Mouse (Mus musculus): ENCODE measurements at regions not wholly inside any gene's neighbourhood (a gene's known extent, or its start where the extent isn't known, plus 50 kb on each side); places are given as distances from the start of the nearest gene placed in this dataset.

DNA sequence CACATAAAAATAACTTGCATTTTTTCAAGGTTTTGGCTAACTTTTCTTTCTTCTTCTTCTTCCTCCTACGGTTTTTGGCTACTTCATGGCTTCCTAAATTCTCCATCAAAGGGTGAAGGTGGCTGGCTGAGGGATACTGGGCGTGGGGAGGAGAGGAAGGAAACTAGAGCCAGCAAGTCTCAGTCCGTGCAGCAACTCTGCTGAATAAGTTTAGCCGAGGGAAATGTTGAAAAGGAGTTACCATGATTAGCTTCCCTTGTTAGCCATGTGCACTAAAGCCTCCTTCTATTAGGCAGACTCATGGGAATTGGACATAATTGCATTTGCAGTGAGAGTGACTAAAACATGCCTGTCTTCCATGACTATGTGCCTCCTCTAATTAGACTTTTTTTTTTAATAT, 345.1 kb upstream of the Adamts9 start:
- Histone ChIP-seq H3K27ac (no peak overlapping the region), H3K27me3 (no peaks in the 10 kb centered on the region), H3K4me2 (replicated peaks) (no peak overlapping the region), H3K36me3 (no peaks in the 10 kb centered on the region), H3K9me3 (no peaks in the 10 kb centered on the region), H3K9ac (no peak overlapping the region), H3K4me1 (peaks cover 4% of the 10 kb centered on the region), H3K4me3 (no peak overlapping the region)
- no peak for ATAC-seq (ENCODE audit: insufficient number of reproducible peaks, insufficient read depth, low FRiP score, low TSS enrichment)
- WGBS: 49% methylated on average over 4 of the region's 4 CpGs

DNA sequence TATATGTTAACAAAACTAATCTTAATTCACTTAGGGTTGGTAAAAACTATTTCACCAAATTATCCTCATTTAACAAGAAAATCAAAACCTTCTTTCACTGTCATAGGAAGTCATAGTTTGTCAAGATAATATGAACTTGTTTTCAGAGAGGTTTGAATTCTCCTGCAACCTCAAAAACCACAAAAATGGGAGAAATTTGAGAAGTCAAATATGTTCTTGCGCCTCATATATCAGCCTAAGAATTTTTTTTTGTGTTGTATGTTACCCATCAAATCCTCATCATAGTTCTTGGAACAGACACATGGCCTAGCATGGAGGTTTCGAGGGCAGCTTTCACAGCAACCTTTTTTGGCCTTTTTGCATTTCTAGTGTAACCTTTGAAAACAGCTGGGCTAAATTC, 342.5 kb upstream of the Adamts9 start:
- H3K9me3 ChIP-seq: no peaks in the 10 kb centered on the region
- H3K9ac ChIP-seq: no peak overlapping the region
- H3K36me3 ChIP-seq: no peaks in the 10 kb centered on the region
- H3K4me1 ChIP-seq: peaks cover 4% of the 10 kb centered on the region
- ATAC-seq (ENCODE audit: insufficient number of reproducible peaks, insufficient read depth, low FRiP score, low TSS enrichment): no peak
- no peaks in the 10 kb centered on the region for H3K27me3 ChIP-seq
- WGBS: 49% methylated on average over 2 of the region's 2 CpGs
- no peak overlapping the region for H3K4me3 ChIP-seq
- H3K27ac ChIP-seq: no peak overlapping the region
- no peak overlapping the region for H3K4me2 ChIP-seq (replicated peaks)

DNA sequence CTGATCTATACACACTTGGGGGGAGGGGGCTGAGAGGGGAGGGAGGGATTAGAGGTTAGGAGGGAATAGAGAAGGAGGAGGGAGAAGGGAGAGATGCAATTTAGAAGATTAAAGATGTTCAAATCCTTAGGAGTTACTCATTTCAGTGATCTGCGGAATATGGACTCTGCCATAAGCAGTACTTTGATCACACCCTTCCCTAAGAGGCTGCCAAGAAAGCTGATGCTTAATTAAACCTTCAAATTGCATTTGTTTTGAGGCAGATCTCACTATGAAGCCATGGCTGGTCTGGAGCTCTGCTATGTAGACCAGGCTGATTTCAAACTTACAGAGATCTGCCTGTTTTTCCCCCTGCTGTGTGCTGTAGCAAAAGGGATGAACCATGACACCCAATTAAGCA, 338.2 kb upstream of the Adamts9 start:
- H3K27ac ChIP-seq: no peak overlapping the region
- WGBS: 74% methylated on average over 1 of the region's 1 CpGs
- ATAC-seq (ENCODE audit: insufficient number of reproducible peaks, insufficient read depth, low FRiP score, low TSS enrichment): no peak
- H3K9me3 ChIP-seq: no peaks in the 10 kb centered on the region
- H3K4me3 ChIP-seq: no peak overlapping the region
- no peaks in the 10 kb centered on the region for H3K27me3 ChIP-seq
- no peak overlapping the region for H3K9ac ChIP-seq
- H3K4me2 ChIP-seq (replicated peaks): no peak overlapping the region
- no peaks in the 10 kb centered on the region for H3K36me3 ChIP-seq
- H3K4me1 ChIP-seq: peaks cover 4% of the 10 kb centered on the region

DNA sequence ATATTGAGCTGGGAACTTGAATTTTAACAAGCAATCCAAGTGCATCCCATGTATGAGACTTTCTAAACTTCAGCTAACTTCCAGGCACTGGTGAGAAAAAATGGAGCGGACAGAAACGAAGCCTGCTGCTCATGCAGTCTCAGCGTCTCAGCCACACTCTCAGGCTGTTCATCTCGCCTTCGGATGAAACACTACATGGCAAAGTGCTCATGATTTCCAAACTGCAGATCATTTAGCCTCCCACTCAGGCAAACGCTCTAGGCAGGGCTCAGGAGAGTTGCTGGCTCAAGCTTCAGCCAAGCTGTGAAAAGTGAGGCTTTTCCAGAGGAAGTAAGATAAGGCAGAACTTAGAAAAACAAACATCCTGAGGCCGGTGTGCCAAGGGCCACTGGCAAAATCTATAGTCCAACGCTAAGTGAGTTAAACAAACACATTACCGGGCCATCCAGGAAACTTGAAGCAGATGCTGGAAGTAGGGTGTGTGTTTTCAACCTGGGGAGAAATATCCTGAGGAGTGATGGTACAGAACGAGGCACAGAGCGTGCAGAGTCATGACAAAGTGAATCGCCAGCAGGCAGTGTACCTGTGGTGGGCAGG, 330.7 kb upstream of the Adamts9 start:
- no peak for ATAC-seq (ENCODE audit: insufficient number of reproducible peaks, insufficient read depth, low FRiP score, low TSS enrichment)
- H3K9me3 ChIP-seq: no peaks in the 10 kb centered on the region
- H3K4me1 ChIP-seq: 0 out of 2 replicates have a peak, but pooled peaks cover 9% of the 10 kb centered on the region
- H3K4me2 ChIP-seq (replicated peaks): no peak overlapping the region
- H3K27me3 ChIP-seq: no peaks in the 10 kb centered on the region
- no peak overlapping the region for H3K4me3 ChIP-seq
- H3K9ac ChIP-seq: no peak overlapping the region
- no peaks in the 10 kb centered on the region for H3K36me3 ChIP-seq
- H3K27ac ChIP-seq: peak overlapping the region; percentile 24
- WGBS: 32% methylated on average over 12 of the region's 12 CpGs

DNA sequence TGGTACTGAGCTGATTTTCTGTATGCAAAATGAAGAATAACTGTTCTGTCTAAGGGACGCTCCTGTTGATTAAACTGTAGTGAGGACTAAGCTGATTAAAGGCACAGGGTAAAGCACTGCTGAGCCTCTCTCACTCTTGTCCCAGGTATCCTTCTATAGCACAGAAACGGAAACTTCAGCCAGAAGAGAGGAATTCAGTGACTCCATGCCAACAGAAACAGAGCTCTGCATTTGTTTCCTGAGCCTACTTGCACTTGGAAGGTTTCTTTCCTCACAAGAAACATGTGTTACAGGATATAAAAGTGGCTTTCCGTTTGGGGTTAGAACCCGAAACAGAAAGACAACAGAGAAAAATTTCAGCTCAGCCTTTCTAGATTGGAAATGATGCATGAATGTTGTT, 328.9 kb upstream of the Adamts9 start:
- no peaks in the 10 kb centered on the region for H3K27me3 ChIP-seq
- H3K4me1 ChIP-seq: 0 out of 2 replicates have a peak, but pooled peaks cover 9% of the 10 kb centered on the region
- no peaks in the 10 kb centered on the region for H3K9me3 ChIP-seq
- H3K4me2 ChIP-seq (replicated peaks): no peak overlapping the region
- 37% methylated on average over 4 of the region's 4 CpGs for WGBS
- no peaks in the 10 kb centered on the region for H3K36me3 ChIP-seq
- peak overlapping the region; percentile 56; the same call in 1 of the 2 replicates for H3K27ac ChIP-seq
- H3K9ac ChIP-seq: no peak overlapping the region
- no peak overlapping the region for H3K4me3 ChIP-seq
- ATAC-seq (ENCODE audit: insufficient number of reproducible peaks, insufficient read depth, low FRiP score, low TSS enrichment): no peak

DNA sequence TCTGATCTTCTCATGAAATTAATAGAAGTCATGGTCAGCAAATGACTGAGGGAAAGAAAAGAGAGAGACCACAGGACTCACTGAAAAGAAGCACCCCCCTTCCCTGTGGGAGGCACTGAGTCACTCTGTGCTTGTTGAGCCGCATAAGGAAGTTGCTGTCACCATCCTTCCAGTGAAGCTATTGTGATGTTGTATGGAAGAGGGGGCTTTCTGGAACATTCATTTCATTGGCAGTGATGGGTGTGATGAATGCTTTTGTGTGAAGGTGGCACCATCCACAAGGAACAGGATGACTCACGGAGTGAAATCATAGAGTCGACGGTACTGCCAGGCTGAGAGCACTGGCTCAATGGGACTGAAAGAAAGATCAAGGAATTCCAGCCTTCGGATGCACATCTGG, 323.5 kb upstream of the Adamts9 start:
- Histone ChIP-seq H3K9ac (no peak overlapping the region), H3K4me2 (replicated peaks) (no peak overlapping the region), H3K4me3 (no peak overlapping the region), H3K4me1 (no peaks in the 10 kb centered on the region), H3K27me3 (no peaks in the 10 kb centered on the region), H3K36me3 (no peaks in the 10 kb centered on the region), H3K27ac (no peak overlapping the region), H3K9me3 (no peaks in the 10 kb centered on the region)
- no peak for ATAC-seq (ENCODE audit: insufficient number of reproducible peaks, insufficient read depth, low FRiP score, low TSS enrichment)
- 83% methylated on average over 5 of the region's 5 CpGs for WGBS

DNA sequence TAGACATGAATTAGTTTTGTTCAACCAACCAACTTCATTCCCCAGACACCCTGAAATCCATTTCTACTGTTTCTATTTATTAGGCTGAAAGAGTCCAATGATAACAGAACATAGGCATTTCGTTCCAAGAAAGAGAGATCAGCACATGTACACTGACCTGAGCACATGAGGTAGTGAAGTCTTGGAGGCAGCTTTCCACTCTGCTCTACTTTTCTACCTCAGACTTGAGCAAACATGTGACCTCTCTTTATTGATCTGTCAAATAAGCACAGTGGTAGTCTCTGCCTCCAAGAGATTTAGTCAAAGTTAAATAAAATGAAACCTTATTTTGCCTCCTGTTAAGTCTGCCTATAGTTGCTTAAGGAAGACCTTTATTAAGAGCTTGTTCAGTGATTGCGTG, 321.9 kb upstream of the Adamts9 start:
- Histone ChIP-seq H3K27ac (no peak overlapping the region), H3K4me1 (no peaks in the 10 kb centered on the region), H3K9me3 (no peaks in the 10 kb centered on the region), H3K36me3 (no peaks in the 10 kb centered on the region), H3K9ac (no peak overlapping the region), H3K27me3 (no peaks in the 10 kb centered on the region), H3K4me3 (no peak overlapping the region), H3K4me2 (replicated peaks) (no peak overlapping the region)
- ATAC-seq (ENCODE audit: insufficient number of reproducible peaks, insufficient read depth, low FRiP score, low TSS enrichment): no peak
- WGBS: 90% methylated on average over 2 of the region's 2 CpGs

DNA sequence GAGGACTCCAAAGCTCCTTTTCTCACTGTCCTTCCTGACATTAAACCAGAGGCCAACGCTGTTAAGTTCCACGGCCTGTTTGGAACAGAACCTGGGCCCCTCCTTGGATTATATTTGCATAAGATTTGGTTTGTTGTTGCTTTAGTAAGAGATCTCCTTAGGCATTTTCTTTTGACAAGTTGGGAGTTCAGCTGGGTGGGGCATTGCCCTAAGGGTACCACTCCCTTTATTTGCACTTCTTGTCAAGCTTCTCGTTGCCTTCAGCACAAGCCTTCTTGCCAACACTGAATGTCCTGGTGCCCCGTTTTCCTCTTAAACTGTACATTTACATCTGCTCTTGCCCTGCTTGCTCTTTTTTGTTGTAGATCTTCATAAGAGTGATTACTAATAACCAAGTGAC, 317.5 kb upstream of the Adamts9 start:
- Histone ChIP-seq H3K4me2 (replicated peaks) (no peak overlapping the region), H3K36me3 (no peaks in the 10 kb centered on the region), H3K27me3 (no peaks in the 10 kb centered on the region), H3K4me1 (no peaks in the 10 kb centered on the region), H3K9ac (no peak overlapping the region), H3K4me3 (no peak overlapping the region), H3K9me3 (no peaks in the 10 kb centered on the region), H3K27ac (no peak overlapping the region)
- 78% methylated on average over 4 of the region's 4 CpGs for WGBS
- ATAC-seq (ENCODE audit: insufficient number of reproducible peaks, insufficient read depth, low FRiP score, low TSS enrichment): no peak

DNA sequence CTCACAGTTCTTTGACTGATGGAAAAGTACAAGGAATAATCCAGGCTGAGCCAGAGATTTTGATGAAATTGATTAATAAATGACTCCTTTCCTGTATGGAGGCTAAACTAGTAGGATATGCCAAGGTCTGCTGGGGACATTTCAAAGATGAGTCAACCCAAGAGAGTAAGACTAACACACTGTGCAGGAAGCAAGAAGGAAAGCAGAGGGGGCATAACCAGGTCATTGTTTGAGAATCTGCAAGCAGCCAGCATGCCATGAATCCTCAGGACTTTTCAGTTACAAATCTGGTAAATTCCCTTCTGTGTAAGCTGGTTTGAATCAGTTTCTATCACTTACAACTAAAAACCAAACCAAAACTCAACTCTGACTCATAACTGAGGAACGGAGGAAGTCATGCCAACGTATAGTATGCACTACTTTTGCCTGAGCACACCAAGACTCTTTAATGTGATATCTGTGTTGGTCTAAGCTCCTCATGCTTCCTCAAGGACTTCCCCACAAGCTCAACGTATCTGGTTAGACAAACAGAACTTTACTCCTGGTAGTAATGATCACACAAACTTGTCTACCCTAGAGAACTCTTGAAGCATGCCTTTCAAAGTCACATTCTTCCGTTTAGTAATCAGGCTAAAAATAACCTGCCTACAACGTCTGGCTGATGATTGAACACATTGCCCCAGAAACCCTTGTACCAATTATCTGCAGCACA, 314.0 kb upstream of the Adamts9 start:
- 64% methylated on average over 5 of the region's 5 CpGs for WGBS
- Histone ChIP-seq H3K4me2 (replicated peaks) (no peak overlapping the region), H3K4me3 (no peak overlapping the region), H3K9ac (no peak overlapping the region), H3K4me1 (no peaks in the 10 kb centered on the region), H3K27me3 (no peaks in the 10 kb centered on the region), H3K36me3 (no peaks in the 10 kb centered on the region), H3K27ac (no peak overlapping the region), H3K9me3 (no peaks in the 10 kb centered on the region)
- ATAC-seq (ENCODE audit: insufficient number of reproducible peaks, insufficient read depth, low FRiP score, low TSS enrichment): no peak

DNA sequence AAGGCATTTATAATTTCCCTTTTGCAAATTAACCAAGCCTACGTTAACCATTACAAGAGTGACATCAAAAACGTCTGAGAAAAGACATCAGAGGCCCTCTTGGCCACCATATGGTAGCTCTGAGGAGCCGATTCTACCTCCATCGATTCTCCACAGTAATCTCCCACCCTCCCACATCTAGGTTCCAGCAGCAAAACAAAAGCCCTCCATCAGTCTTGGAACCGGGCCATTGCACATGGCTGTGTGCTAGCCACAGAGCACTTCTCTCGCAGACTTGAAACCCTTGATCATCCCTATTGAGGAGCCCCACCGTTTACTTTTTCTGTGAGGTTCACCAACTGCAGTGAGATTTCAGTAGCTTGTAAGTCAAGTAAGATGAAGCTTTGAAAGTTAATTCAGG, 310.5 kb upstream of the Adamts9 start:
- Histone ChIP-seq H3K9me3 (no peaks in the 10 kb centered on the region), H3K27me3 (no peaks in the 10 kb centered on the region), H3K27ac (no peak overlapping the region), H3K4me1 (no peaks in the 10 kb centered on the region), H3K36me3 (no peaks in the 10 kb centered on the region), H3K4me2 (replicated peaks) (no peak overlapping the region), H3K9ac (no peak overlapping the region), H3K4me3 (no peak overlapping the region)
- ATAC-seq (ENCODE audit: insufficient number of reproducible peaks, insufficient read depth, low FRiP score, low TSS enrichment): no peak
- WGBS: 71% methylated on average over 7 of the region's 7 CpGs

DNA sequence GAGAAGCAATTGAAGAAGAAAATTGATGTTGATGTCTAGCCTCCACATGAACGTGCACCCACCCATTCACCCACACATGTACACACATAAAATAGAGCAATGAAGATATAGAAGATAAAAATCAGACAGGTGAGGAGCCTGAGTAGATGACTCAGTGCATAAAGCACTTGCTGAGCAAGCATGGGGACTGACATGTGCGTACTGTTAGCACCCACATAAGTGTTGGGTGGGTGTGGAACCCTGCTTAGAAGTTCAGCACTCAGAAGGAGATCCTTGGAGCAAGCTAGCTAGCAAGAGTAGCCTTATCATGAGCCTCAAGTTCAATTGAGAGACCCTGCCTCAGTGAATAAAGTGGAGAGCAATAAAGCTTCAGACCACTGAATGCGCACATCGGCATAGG, 305.7 kb upstream of the Adamts9 start:
- no peaks in the 10 kb centered on the region for H3K36me3 ChIP-seq
- H3K4me1 ChIP-seq: no peaks in the 10 kb centered on the region
- H3K27me3 ChIP-seq: no peaks in the 10 kb centered on the region
- no peak overlapping the region for H3K4me3 ChIP-seq
- 91% methylated on average over 4 of the region's 4 CpGs for WGBS
- H3K27ac ChIP-seq: no peak overlapping the region
- no peaks in the 10 kb centered on the region for H3K9me3 ChIP-seq
- no peak for ATAC-seq (ENCODE audit: insufficient number of reproducible peaks, insufficient read depth, low FRiP score, low TSS enrichment)
- H3K4me2 ChIP-seq (replicated peaks): no peak overlapping the region
- H3K9ac ChIP-seq: no peak overlapping the region

DNA sequence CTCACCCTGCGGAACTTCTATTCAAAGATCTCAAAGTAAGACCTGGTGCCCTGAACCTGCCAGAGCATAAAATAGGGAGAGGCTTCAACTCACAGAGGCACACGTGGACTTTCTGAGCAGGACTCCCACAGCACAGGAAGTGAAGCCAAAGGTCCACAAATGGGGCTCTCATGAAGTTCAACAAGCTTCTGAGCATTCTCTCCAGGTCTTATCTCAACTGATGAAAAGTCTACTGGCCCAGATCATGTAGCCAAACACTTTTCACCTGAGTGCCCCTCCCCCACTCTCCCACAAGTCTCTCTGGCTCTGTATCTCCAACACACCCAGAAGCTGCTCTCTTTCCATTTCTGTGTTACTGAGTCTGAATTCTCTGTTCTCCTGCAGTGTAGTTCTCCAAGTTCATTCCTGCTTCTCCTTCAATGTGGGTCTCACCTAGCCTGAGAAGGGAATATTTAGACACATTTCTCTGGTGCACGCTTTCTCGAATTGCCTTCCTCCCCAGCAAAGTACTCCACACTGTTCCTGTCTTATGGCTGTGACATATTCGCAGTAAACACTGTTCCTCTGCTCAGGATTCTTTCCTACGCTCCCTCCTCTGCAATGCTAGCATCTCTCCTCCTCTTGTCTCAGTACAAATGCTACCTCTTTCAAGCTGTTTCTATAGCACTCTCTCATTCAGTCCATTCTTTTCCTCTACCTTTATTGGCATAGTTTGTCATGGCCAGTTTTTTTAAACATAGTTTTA, 303.4 kb upstream of the Adamts9 start:
- WGBS: 80% methylated on average over 6 of the region's 6 CpGs
- no peaks in the 10 kb centered on the region for H3K27me3 ChIP-seq
- H3K9me3 ChIP-seq: 0 out of 2 replicates have a peak, but pooled peaks cover 3% of the 10 kb centered on the region

More for the DNA sequence above, 303.4 kb upstream of the Adamts9 start:
- no peak overlapping the region for H3K4me2 ChIP-seq (replicated peaks)
- no peak overlapping the region for H3K27ac ChIP-seq
- no peaks in the 10 kb centered on the region for H3K36me3 ChIP-seq
- ATAC-seq (ENCODE audit: insufficient number of reproducible peaks, insufficient read depth, low FRiP score, low TSS enrichment): no peak
- no peak overlapping the region for H3K9ac ChIP-seq
- H3K4me3 ChIP-seq: no peak overlapping the region
- no peaks in the 10 kb centered on the region for H3K4me1 ChIP-seq
